Mouse (Mus musculus): ENCODE measurements around the gene Pde7b.

DNA sequence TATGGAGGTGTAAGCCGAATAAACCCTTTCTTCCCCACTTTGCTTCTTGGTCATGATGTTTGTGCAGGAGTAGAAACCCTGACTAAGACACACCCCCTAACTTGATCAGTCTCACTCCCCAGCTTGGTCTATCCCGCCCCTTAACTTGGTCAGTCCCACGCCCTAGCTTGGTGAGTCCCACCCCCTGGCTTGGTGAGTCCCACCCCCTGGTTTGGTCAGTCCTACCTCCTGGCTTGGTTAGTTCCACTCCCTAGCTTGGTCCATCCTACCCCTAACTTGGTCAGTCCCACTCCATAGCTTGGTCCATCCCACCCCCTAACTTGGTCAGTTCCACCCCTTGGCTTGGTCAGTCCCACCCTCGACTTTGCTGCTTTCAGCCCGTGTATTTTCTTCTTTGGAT lies 31.3 kb upstream of the Pde7b start:
- no peak for TF ChIP-seq CTCF (conservative IDR thresholded peaks at IDR 0.05; ENCODE audit: insufficient read depth, insufficient read length, low read depth, low read length)
- TF ChIP-seq POLR2A (IDR thresholded peaks at IDR 0.05; ENCODE audit: low read depth, low read length), result no peak
